Mouse (Mus musculus) ES-Bruce4 (cell line): Measurements from ENCODE around the gene Itgam. TPM values are rescaled to one million over a fixed set of nuclear protein-coding genes. Genes with fewer than 3 reads are reported as not detected.

Experiments used
- H3K27ac ChIP-seq: 2 replicates; pipeline ENCODE4 v1.5.1; 2012; ENCODE audit warnings: low read length, inconsistent platforms; ENCODE audit not compliant: insufficient read depth
- H3K27me3 ChIP-seq: 2 replicates; pipeline ENCODE4 v1.6.1; 2012; ENCODE audit warnings: mild to moderate bottlenecking, low read length, inconsistent platforms; ENCODE audit not compliant: control insufficient read depth, poor library complexity, insufficient read depth, severe bottlenecking
- H3K36me3 ChIP-seq: 2 replicates; pipeline ENCODE4 v1.6.1; 2012; ENCODE audit warnings: inconsistent platforms, mild to moderate bottlenecking, low read length, moderate library complexity; ENCODE audit not compliant: control insufficient read depth, poor library complexity, insufficient read depth, severe bottlenecking
- H3K4me1 ChIP-seq: one replicate; pipeline ENCODE4 v1.8.1; 2011; ENCODE audit warnings: low read length; ENCODE audit not compliant: control insufficient read depth, insufficient read depth
- H3K4me3 ChIP-seq: 2 replicates; pipeline ENCODE4 v1.5.1; 2011; ENCODE audit warnings: low read depth, mild to moderate bottlenecking, low read length
- H3K9ac ChIP-seq: 2 replicates; pipeline ENCODE4 v1.6.1; 2012; ENCODE audit warnings: low read depth, mild to moderate bottlenecking, inconsistent platforms; ENCODE audit not compliant: poor library complexity, severe bottlenecking
- H3K9me3 ChIP-seq: replicated peaks from 2 replicates; pipeline ENCODE4 v1.6.1; 2012; ENCODE audit warnings: mild to moderate bottlenecking, low read length, inconsistent platforms; ENCODE audit not compliant: control insufficient read depth, poor library complexity, insufficient read depth, severe bottlenecking
- CTCF ChIP-seq: IDR thresholded peaks from one replicate; pipeline ENCODE4 v1.8.1; 2011; ENCODE audit warnings: low read depth, low read length
- EP300 ChIP-seq: IDR thresholded peaks from 2 replicates; pipeline ENCODE4 v1.6.1; 2011; ENCODE audit warnings: low read depth, low read length; ENCODE audit not compliant: insufficient read depth
- POLR2A ChIP-seq: IDR thresholded peaks from one replicate; pipeline ENCODE4 v1.8.1; 2011; ENCODE audit warnings: low read length; ENCODE audit not compliant: insufficient read depth
- polyA plus RNA-seq: library from polyadenylated mRNA; stranded (reverse); fragments of >200 nt; gene quantifications from 2 replicates; pipeline ENCODE4 v1.2.4, GENCODE M21; 2011; ENCODE audit warnings: low read depth; ENCODE audit not compliant: missing spikeins, insufficient read depth, insufficient read length

Gene Itgam
- polyA plus RNA-seq, 1 experiment: not detected

DNA sequence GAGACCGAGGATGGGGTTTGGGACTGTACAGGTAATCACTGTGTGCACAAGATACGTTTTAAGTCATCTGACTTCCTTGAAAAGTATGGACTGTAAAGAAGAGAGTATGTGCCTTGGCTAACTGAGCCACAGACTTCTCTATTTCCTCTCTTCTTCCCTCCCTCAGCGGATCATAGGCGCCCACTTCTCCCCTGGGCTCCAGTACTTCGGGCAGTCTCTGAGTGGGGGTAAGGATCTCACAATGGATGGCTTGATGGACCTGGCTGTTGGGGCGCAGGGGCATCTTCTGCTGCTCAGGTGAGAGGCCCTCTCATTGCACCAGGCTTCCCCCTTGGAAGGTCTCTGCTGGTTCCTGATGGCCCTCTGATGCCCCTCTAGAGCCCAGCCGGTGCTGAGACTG lies 45.0 kb downstream of the Itgam start:
- no peak overlapping the region for H3K4me3 ChIP-seq
- no peaks in the 10 kb centered on the region for H3K36me3 ChIP-seq
- no peaks in the 10 kb centered on the region for H3K27me3 ChIP-seq
- H3K9ac ChIP-seq: no peak overlapping the region
- no peak overlapping the region for H3K27ac ChIP-seq
- TF ChIP-seq POLR2A: no peak
- TF ChIP-seq EP300: no peak
- TF ChIP-seq CTCF: no peak
- no peaks in the 10 kb centered on the region for H3K4me1 ChIP-seq
- H3K9me3 ChIP-seq: no peaks in the 10 kb centered on the region

- Histone ChIP-seq H3K27me3 (no peaks in the 10 kb centered on the region), H3K36me3 (no peaks in the 10 kb centered on the region), H3K4me3 (no peak overlapping the region), H3K9me3 (no peaks in the 10 kb centered on the region), H3K27ac (no peak overlapping the region), H3K9ac (no peak overlapping the region), H3K4me1 (no peaks in the 10 kb centered on the region)
- no peak for TF ChIP-seq POLR2A
- no peak for TF ChIP-seq EP300
- no peak for TF ChIP-seq CTCF
Observed at GRCm38 (mm10) chr7:128110314-128110713, 47.9 kb downstream of the Itgam start.

- Histone ChIP-seq H3K27me3 (no peaks in the 10 kb centered on the region), H3K9ac (no peak overlapping the region), H3K36me3 (no peaks in the 10 kb centered on the region), H3K4me1 (no peaks in the 10 kb centered on the region), H3K9me3 (no peaks in the 10 kb centered on the region), H3K4me3 (no peak overlapping the region), H3K27ac (no peak overlapping the region)
- TF ChIP-seq POLR2A: no peak
- TF ChIP-seq EP300: no peak
- no peak for TF ChIP-seq CTCF
Observed at GRCm38 (mm10) chr7:128112131-128112530, 49.7 kb downstream of the Itgam start.

- Histone ChIP-seq H3K9me3 (no peaks in the 10 kb centered on the region), H3K4me1 (no peaks in the 10 kb centered on the region), H3K36me3 (no peaks in the 10 kb centered on the region), H3K27ac (no peak overlapping the region), H3K27me3 (no peaks in the 10 kb centered on the region), H3K4me3 (no peak overlapping the region), H3K9ac (no peak overlapping the region)
- TF ChIP-seq POLR2A (no peak), EP300 (no peak), CTCF (no peak)
Observed at GRCm38 (mm10) chr7:128114371-128115105, 52.1 kb downstream of the Itgam start.

- Histone ChIP-seq H3K9me3 (no peaks in the 10 kb centered on the region), H3K27me3 (no peaks in the 10 kb centered on the region), H3K36me3 (no peaks in the 10 kb centered on the region), H3K27ac (no peak overlapping the region), H3K9ac (no peak overlapping the region), H3K4me3 (no peak overlapping the region), H3K4me1 (no peaks in the 10 kb centered on the region)
- TF ChIP-seq POLR2A: no peak
- TF ChIP-seq CTCF: no peak
- TF ChIP-seq EP300: no peak
Observed at GRCm38 (mm10) chr7:128115211-128115958, 52.9 kb downstream of the Itgam start.

- Histone ChIP-seq H3K4me3 (no peak overlapping the region), H3K27me3 (no peaks in the 10 kb centered on the region), H3K36me3 (no peaks in the 10 kb centered on the region), H3K9me3 (no peaks in the 10 kb centered on the region), H3K9ac (no peak overlapping the region), H3K27ac (no peak overlapping the region), H3K4me1 (no peaks in the 10 kb centered on the region)
- TF ChIP-seq CTCF: no peak
- no peak for TF ChIP-seq EP300
- TF ChIP-seq POLR2A: no peak
Observed at GRCm38 (mm10) chr7:128116396-128116795, 54.0 kb downstream of the Itgam start.
